Mouse (Mus musculus) limb, embryonic 14.5 days (tissue): ENCODE measurements around the gene Mpped2. TPM values are rescaled to one million over a fixed set of nuclear protein-coding genes. Genes with fewer than 3 reads are reported as not detected.

Experiments used
- ATAC-seq: fragments of 200-750 bp; cut with Nextera tagmentation; 2 replicates; pipeline ENCODE4 v1.8.0; 2017; ENCODE audit warnings: low read depth, moderate number of reproducible peaks, moderate TSS enrichment; ENCODE audit not compliant: low FRiP score
- DNase-seq: peaks from one replicate; pipeline ENCODE4 v3.0.0-alpha.2; 2015; ENCODE audit warnings: low spot score
- H3K27ac ChIP-seq: fragments of 300-500 bp; sonication (generic); replicated peaks from 2 replicates; pipeline ENCODE4 v1.5.1; 2014; ENCODE audit warnings: low read depth, mild to moderate bottlenecking, low read length, moderate library complexity, mixed read lengths
- H3K27me3 ChIP-seq: fragments of 300-500 bp; sonication (generic); 2 replicates; pipeline ENCODE4 v1.6.1; 2014; ENCODE audit warnings: low read length, mixed read lengths; ENCODE audit not compliant: control insufficient read depth, insufficient read depth
- H3K36me3 ChIP-seq: fragments of 300-500 bp; sonication (generic); 2 replicates; pipeline ENCODE4 v1.6.1; 2014; ENCODE audit warnings: mild to moderate bottlenecking, low read length, moderate library complexity, mixed read lengths; ENCODE audit not compliant: control insufficient read depth, insufficient read depth
- H3K4me1 ChIP-seq: fragments of 300-500 bp; sonication (generic); 2 replicates; pipeline ENCODE4 v1.6.1; 2014; ENCODE audit warnings: antibody characterized with exemption, low read length, mixed read lengths; ENCODE audit not compliant: control insufficient read depth, insufficient read depth
- H3K4me2 ChIP-seq: fragments of 300-500 bp; sonication (generic); replicated peaks from 2 replicates; pipeline ENCODE4 v1.6.1; 2014; ENCODE audit warnings: low read depth, mild to moderate bottlenecking, low read length, moderate library complexity; ENCODE audit not compliant: severe bottlenecking
- H3K4me3 ChIP-seq: fragments of 300-500 bp; sonication (generic); replicated peaks from 2 replicates; pipeline ENCODE4 v1.5.1; 2014; ENCODE audit warnings: low read length
- H3K9ac ChIP-seq: fragments of 300-500 bp; sonication (generic); 2 replicates; pipeline ENCODE4 v1.6.1; 2014; ENCODE audit warnings: mild to moderate bottlenecking, low read depth, low read length, moderate library complexity; ENCODE audit not compliant: severe bottlenecking
- H3K9me3 ChIP-seq: fragments of 300-500 bp; sonication (generic); 2 replicates; pipeline ENCODE4 v1.6.1; 2016; ENCODE audit warnings: low read length; ENCODE audit not compliant: control insufficient read depth
- POLR2A ChIP-seq: fragments of 200-500 bp; IDR thresholded peaks from 2 replicates; pipeline ENCODE4 v1.8.0; 2012; ENCODE audit warnings: inconsistent platforms, mild to moderate bottlenecking, moderate library complexity, borderline replicate concordance; ENCODE audit not compliant: insufficient read depth, insufficient read length; ENCODE audit errors: extremely low read depth
- WGBS: fragments of 180-500 bp; shearing (Covaris S2); extraction: QIAGEN DNeasy Blood & Tissue Kit; methylation state at CpG from one replicate; pipeline ENCODE4 v1.1.7; 2014; 5-methylcytosine and 5-hydroxymethylcytosine counted together
- polyA plus RNA-seq, 2 experiments: library from polyadenylated mRNA; depleted of rRNA in 1 of 2; stranded (reverse) in 1 of 2; unstranded in 1 of 2; fragments of >200 nt; fragmentation: Nextera tagmentation in 1 of 2; extraction: Ambion mirVana in 1 of 2; gene quantifications; 2 replicates each; pipeline versions ENCODE4 v1.2.1 to v1.2.3; 2012 to 2014

Gene Mpped2
- polyA plus RNA-seq, 2 experiments: 37.8 to 79.5 TPM

- no peaks in the 10 kb centered on the region for H3K9me3 ChIP-seq
- H3K4me2 ChIP-seq: no peak overlapping the region
- H3K4me1 ChIP-seq: peaks cover 9% of the 10 kb centered on the region
- no peak overlapping the region for H3K9ac ChIP-seq
- ATAC-seq (no peak), DNase-seq (no peak)
- H3K4me3 ChIP-seq: no peak overlapping the region
- H3K27ac ChIP-seq: no peak overlapping the region
- no peak for TF ChIP-seq POLR2A
- WGBS: 48% methylated on average over 4 of the region's 4 CpGs
- no peaks in the 10 kb centered on the region for H3K27me3 ChIP-seq
- no peaks in the 10 kb centered on the region for H3K36me3 ChIP-seq
Measured at GRCm38 (mm10) chr2:106829420-106829819, 136.4 kb downstream of the Mpped2 start.

- H3K36me3 ChIP-seq: peaks cover 4% of the 10 kb centered on the region; the same call in 1 of the 2 replicates
- no peak for DNase-seq
- 54% methylated on average over 2 of the region's 2 CpGs for WGBS
Measured at GRCm38 (mm10) chr2:106832577-106832976, 139.5 kb downstream of the Mpped2 start.

DNA sequence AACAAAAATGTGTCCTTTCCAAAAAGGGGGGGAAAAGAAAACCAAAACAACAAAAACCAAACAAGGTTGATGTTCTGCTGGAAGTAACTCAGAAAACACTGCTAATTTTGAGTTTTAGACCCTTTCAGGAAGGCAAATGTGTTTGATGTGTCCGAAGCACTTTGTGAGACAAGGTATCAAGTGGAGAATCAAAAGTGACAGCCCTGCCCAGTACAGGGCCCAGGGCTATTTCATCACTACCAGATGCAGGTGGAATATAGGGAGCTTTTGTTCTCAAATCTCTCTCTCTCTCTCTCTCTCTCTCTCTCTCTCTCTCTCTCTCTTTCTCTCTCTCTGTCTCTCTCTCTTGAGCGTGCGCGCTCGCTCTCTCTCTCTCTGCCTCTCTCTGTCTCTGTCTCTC lies 140.1 kb downstream of the Mpped2 start:
- H3K4me1 ChIP-seq: peaks cover 28% of the 10 kb centered on the region
- H3K36me3 ChIP-seq: peaks cover 4% of the 10 kb centered on the region; the same call in 1 of the 2 replicates
- ATAC-seq: no peak
- no peak overlapping the region for H3K27ac ChIP-seq
- DNase-seq: no peak
- 81% methylated on average over 5 of the region's 5 CpGs for WGBS
- TF ChIP-seq POLR2A: no peak
- H3K4me3 ChIP-seq: no peak overlapping the region
- H3K9me3 ChIP-seq: no peaks in the 10 kb centered on the region
- H3K4me2 ChIP-seq: no peak overlapping the region
- no peak overlapping the region for H3K9ac ChIP-seq
- no peaks in the 10 kb centered on the region for H3K27me3 ChIP-seq

More at GRCm38 (mm10) chr2:106832577-106832976, 139.5 kb downstream of the Mpped2 start:
- Histone ChIP-seq H3K9ac (no peak overlapping the region), H3K4me1 (peaks cover 24% of the 10 kb centered on the region), H3K4me2 (no peak overlapping the region), H3K27me3 (no peaks in the 10 kb centered on the region), H3K9me3 (no peaks in the 10 kb centered on the region), H3K4me3 (no peak overlapping the region), H3K27ac (no peak overlapping the region)
- TF ChIP-seq POLR2A: no peak
- ATAC-seq: no peak

- H3K27ac ChIP-seq: no peak overlapping the region
- DNase-seq (no peak), ATAC-seq (no peak)
- peaks cover 22% of the 10 kb centered on the region for H3K4me1 ChIP-seq
- peaks cover 4% of the 10 kb centered on the region; the same call in 1 of the 2 replicates for H3K36me3 ChIP-seq
- no peak for TF ChIP-seq POLR2A
- H3K27me3 ChIP-seq: no peaks in the 10 kb centered on the region
- 37% methylated on average over 8 of the region's 8 CpGs for WGBS
- no peak overlapping the region for H3K4me3 ChIP-seq
- no peak overlapping the region for H3K9ac ChIP-seq
- H3K9me3 ChIP-seq: no peaks in the 10 kb centered on the region
- no peak overlapping the region for H3K4me2 ChIP-seq
Measured at GRCm38 (mm10) chr2:106835321-106835720, 142.3 kb downstream of the Mpped2 start.

DNA sequence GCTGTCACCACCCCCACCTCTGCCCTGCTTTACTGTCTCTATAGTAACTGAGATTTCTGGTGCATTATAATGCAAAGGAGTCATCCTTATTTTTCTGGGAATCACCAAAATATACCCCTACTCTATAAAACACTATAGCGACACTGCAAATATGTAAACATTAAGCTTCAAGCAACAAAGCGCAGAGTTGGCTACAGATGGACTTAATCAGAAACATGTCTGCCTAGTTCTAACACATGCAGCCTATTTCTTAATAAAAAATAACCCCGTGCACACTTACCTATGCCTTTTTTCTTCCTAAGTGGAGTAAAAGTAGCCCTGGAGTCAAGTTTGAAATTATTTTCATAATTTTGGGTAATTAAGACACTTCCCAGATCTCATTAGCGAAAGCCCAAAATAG lies 144.2 kb downstream of the Mpped2 start:
- peaks cover 25% of the 10 kb centered on the region for H3K4me1 ChIP-seq
- TF ChIP-seq POLR2A: no peak
- no peak overlapping the region for H3K4me3 ChIP-seq
- H3K27ac ChIP-seq: no peak overlapping the region
- H3K27me3 ChIP-seq: no peaks in the 10 kb centered on the region
- DNase-seq (peak; percentile 60), ATAC-seq (no peak)
- WGBS: 35% methylated on average over 4 of the region's 4 CpGs
- no peaks in the 10 kb centered on the region for H3K9me3 ChIP-seq
- peaks cover 4% of the 10 kb centered on the region; the same call in 1 of the 2 replicates for H3K36me3 ChIP-seq
- no peak overlapping the region for H3K9ac ChIP-seq
- no peak overlapping the region for H3K4me2 ChIP-seq

DNA sequence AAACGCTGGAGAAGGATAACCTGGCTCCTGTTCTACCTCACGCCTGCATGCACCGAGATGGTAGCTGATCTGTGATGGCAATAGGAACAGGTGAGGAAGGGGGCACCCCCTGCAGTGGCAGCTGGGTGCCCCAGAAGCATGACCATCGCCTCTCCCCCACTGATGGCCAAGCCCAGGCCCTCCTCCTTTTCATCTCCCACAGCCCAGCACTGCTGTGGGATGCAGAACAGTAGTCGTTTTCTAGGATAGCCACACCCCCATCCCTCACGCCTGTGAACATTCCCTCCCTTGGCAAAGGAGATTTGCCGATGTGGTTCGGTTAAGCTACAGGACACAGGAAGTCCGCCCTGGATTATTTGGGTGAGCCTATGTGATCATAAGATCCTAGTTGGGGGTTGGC lies 151.1 kb downstream of the Mpped2 start:
- DNase-seq (no peak), ATAC-seq (no peak)
- no peaks in the 10 kb centered on the region for H3K9me3 ChIP-seq
- H3K4me3 ChIP-seq: no peak overlapping the region
- no peaks in the 10 kb centered on the region for H3K27me3 ChIP-seq
- H3K4me1 ChIP-seq: peaks cover 24% of the 10 kb centered on the region
- H3K27ac ChIP-seq: no peak overlapping the region
- TF ChIP-seq POLR2A: no peak
- 63% methylated on average over 9 of the region's 9 CpGs for WGBS
- H3K4me2 ChIP-seq: no peak overlapping the region
- H3K9ac ChIP-seq: no peak overlapping the region
- H3K36me3 ChIP-seq: no peaks in the 10 kb centered on the region
